In genomic region chr10:90596142-90596541, GRCm38 (mm10) we compare ENCODE assay signal across 10 mouse cellular contexts.
A peak's percentile ranks its signal among the peaks of the same experiment; 100 is the strongest.
DNase-seq lines count a peak whose midpoint lies in the region; ATAC-seq and TF ChIP-seq lines count a peak whose summit lies in the region.
"Had no signal": no experiment of that assay in that cellular context is flagged by ENCODE, and none has a peak within 500 bp of the region (broad histone marks: within the 10 kb centered on the region; RNA-seq: fewer than 3 reads in every experiment).

No protein-coding gene starts in this region.

- 17% methylated on average over 3 of the region's 3 CpGs for WGBS in cerebellum, adult 2 months
- WGBS in forebrain, embryonic 12.5 days, result 7% methylated on average over 3 of the region's 3 CpGs
- WGBS in olfactory bulb, adult 2 months, result 3% methylated on average over 3 of the region's 3 CpGs
- 18% methylated on average over 3 of the region's 3 CpGs for WGBS in intestine, embryonic 16.5 days

- H3K27ac ChIP-seq in cerebellum, adult 2 months (ENCODE audit: insufficient read depth, low read length), result 0 out of 2 replicates have a peak overlapping the region, but pooled peaks have one; percentile 4
- H3K27ac ChIP-seq in forebrain, embryonic 12.5 days, result peak overlapping the region; percentile 42; the same call in 1 of the 2 replicates
- peak overlapping the region; percentile 83 for H3K27ac ChIP-seq in olfactory bulb, adult 2 months (ENCODE audit: insufficient read depth, low read depth, low read length)
- H3K27ac ChIP-seq in intestine, embryonic 16.5 days (ENCODE audit: low read length), result no peak overlapping the region

- no peak for TF ChIP-seq CTCF in cerebellum, adult 2 months (IDR thresholded peaks at IDR 0.05; ENCODE audit: borderline replicate concordance, insufficient read depth, low read depth, low read length)
- no peak for TF ChIP-seq CTCF in olfactory bulb, adult 2 months (IDR thresholded peaks at IDR 0.05; ENCODE audit: insufficient read depth, low read depth, low read length)

- H3K27me3 ChIP-seq in cerebellum, adult 2 months (ENCODE audit: control insufficient read depth, insufficient read depth, low read length), result no peaks in the 10 kb centered on the region
- H3K27me3 ChIP-seq in forebrain, embryonic 12.5 days, result no peaks in the 10 kb centered on the region
- H3K27me3 ChIP-seq in intestine, embryonic 16.5 days (replicated peaks; ENCODE audit: control insufficient read depth, insufficient read depth, low read length), result no peaks in the 10 kb centered on the region

- intact Hi-C loops in left cerebral cortex, postnatal 10 days (cut with DNase I), result no loop called here

- TF ChIP-seq POLR2A in cerebellum, adult 2 months (IDR thresholded peaks at IDR 0.05; ENCODE audit: borderline replicate concordance, insufficient read depth, low read length), result no peak
- TF ChIP-seq POLR2A in olfactory bulb, adult 2 months (IDR thresholded peaks at IDR 0.05; ENCODE audit: insufficient read depth, low read depth, low read length), result no peak

- peak in 1 of 2 experiments; percentile 33 for DNase-seq in cerebellum, adult 2 months
- no peak for DNase-seq in cerebellum, postnatal 25 days
- peak; percentile 45 to 63 for DNase-seq in left cerebral cortex, postnatal 10 days (ENCODE audit: extremely low spot score in 1 of 2, low spot score in 2 of 2)
- no peak for DNase-seq in adrenal gland, postnatal 14 days

- no peaks in the 10 kb centered on the region for H3K36me3 ChIP-seq in forebrain, embryonic 12.5 days (replicated peaks)
- H3K36me3 ChIP-seq in intestine, embryonic 16.5 days (ENCODE audit: control insufficient read depth, insufficient read depth, low read length), result no peaks in the 10 kb centered on the region

- H3K4me3 ChIP-seq in cerebellum, adult 2 months (replicated peaks; ENCODE audit: insufficient read depth, low read depth, low read length), result peak overlapping the region; percentile 11
- no peak overlapping the region for H3K4me3 ChIP-seq in forebrain, embryonic 12.5 days (replicated peaks)
- H3K4me3 ChIP-seq in olfactory bulb, adult 2 months (ENCODE audit: insufficient read depth, low read depth, low read length), result no peak overlapping the region
- H3K4me3 ChIP-seq in intestine, embryonic 16.5 days (ENCODE audit: low read length), result no peak overlapping the region
- H3K4me3 ChIP-seq: myocyte had no signal

- ATAC-seq in forebrain, embryonic 12.5 days (ENCODE audit: low FRiP score), result peak; percentile 88
- no peak for ATAC-seq in intestine, embryonic 16.5 days
- ATAC-seq in megakaryocyte, adult 5-6 weeks (ENCODE audit: poor library complexity, severe bottlenecking), result no peak
- ATAC-seq: activated CD4-positive, CD25-positive, alpha-beta regulatory T cell, adult 4 months had no signal

- H3K9me3 ChIP-seq in forebrain, embryonic 12.5 days, result no peaks in the 10 kb centered on the region
- H3K9me3 ChIP-seq in intestine, embryonic 16.5 days (ENCODE audit: control insufficient read depth, low read length), result no peaks in the 10 kb centered on the region

- peak overlapping the region; percentile 26 for H3K4me2 ChIP-seq in forebrain, embryonic 12.5 days
- no peak overlapping the region for H3K4me2 ChIP-seq in intestine, embryonic 16.5 days (ENCODE audit: low read depth, low read length)

- H3K9ac ChIP-seq in forebrain, embryonic 12.5 days, result no peak overlapping the region
- H3K9ac ChIP-seq in intestine, embryonic 16.5 days (ENCODE audit: low read depth, low read length), result no peak overlapping the region

- peaks cover 24% of the 10 kb centered on the region for H3K4me1 ChIP-seq in cerebellum, adult 2 months (ENCODE audit: control insufficient read depth, insufficient read depth, low read length)
- H3K4me1 ChIP-seq in forebrain, embryonic 12.5 days, result peaks cover 9% of the 10 kb centered on the region
- H3K4me1 ChIP-seq in olfactory bulb, adult 2 months (ENCODE audit: control insufficient read depth, insufficient read depth, low read length), result peaks cover 22% of the 10 kb centered on the region
- H3K4me1 ChIP-seq in intestine, embryonic 16.5 days (ENCODE audit: control insufficient read depth, insufficient read depth, low read length), result no peaks in the 10 kb centered on the region

Comparison
In these comparisons a context has a peak if more than half of its experiments do, and no peak if none do; other contexts are left out.
1. DNase-seq: peak in left cerebral cortex, postnatal 10 days (2 of 2); none in cerebellum, postnatal 25 days (0 of 2) and adrenal gland, postnatal 14 days (single experiment).